Mouse (Mus musculus) testis, postnatal 14 days (tissue): ENCODE measurements around the gene Zfp954.
"Not testable (repeated sequence)": the region's sequence is repeated elsewhere in the genome, so short reads cannot be mapped to it uniquely, and the experiment has no call there.

Source experiments
- DNase-seq: peaks from one replicate; pipeline ENCODE4 v3.0.0; 2021; ENCODE audit warnings: low spot score

Gene Zfp954

GRCm38 (mm10) chr7:7120921-7121601 is at the start of gene Zfp954:
Gene Zfp954 (minus strand): TSS chr7:7121488.
- DNase-seq, result peak; percentile 75

- no peak for DNase-seq
Observed at GRCm38 (mm10) chr7:7145991-7146608, 24.8 kb upstream of the Zfp954 start.

- DNase-seq, result no peak
Observed at GRCm38 (mm10) chr7:7144215-7144614, 22.9 kb upstream of the Zfp954 start.

- no peak for DNase-seq
Observed at GRCm38 (mm10) chr7:7136379-7136866, 15.1 kb upstream of the Zfp954 start, which contains the start of gene Zfp773. Gene Zfp773 (minus strand): TSS chr7:7136755.

GRCm38 (mm10) chr7:7132751-7133150 is 11.5 kb upstream of the Zfp954 start:
- no peak for DNase-seq

GRCm38 (mm10) chr7:7130491-7131124 is 9.3 kb upstream of the Zfp954 start:
- not testable (repeated sequence) for DNase-seq

GRCm38 (mm10) chr7:7121602-7121980 is 303 bp upstream of the Zfp954 start:
- DNase-seq, result no peak

GRCm38 (mm10) chr7:7118441-7118840 is 2.8 kb downstream of the Zfp954 start:
- no peak for DNase-seq

- DNase-seq, result no peak
Observed at GRCm38 (mm10) chr7:7108501-7108900, 12.8 kb downstream of the Zfp954 start.
